Mouse (Mus musculus): ENCODE data around the gene Large1. TPM values are rescaled to one million over a fixed set of nuclear protein-coding genes. Genes with fewer than 3 reads are reported as not detected.

The Large1 gene
- total and polyA plus RNA-seq, 3 experiments = not detected

- Histone ChIP-seq H3K4me3 (replicated peaks in 1 of 3; ENCODE audit: low read depth in 2 of 3, low read length in 2 of 3, poor library complexity in 1 of 3) (no peak overlapping the region), H3K4me1 (ENCODE audit: control insufficient read depth in 1 of 2, insufficient read depth in 2 of 2) (no peaks in the 10 kb centered on the region), H3K9me3 (replicated peaks; ENCODE audit: low read length) (no peaks in the 10 kb centered on the region), H3K9ac (ENCODE audit: insufficient read depth, low read depth) (no peak overlapping the region), H3K79me2 (replicated peaks; ENCODE audit: control insufficient read depth, extremely low read depth, insufficient read depth, poor library complexity, severe bottlenecking) (no peaks in the 10 kb centered on the region), H3K4me2 (ENCODE audit: insufficient read depth, low read depth, poor library complexity, severe bottlenecking) (no peak overlapping the region), H3K27me3 (replicated peaks) (peaks cover 30% of the 10 kb centered on the region), H3K27ac (ENCODE audit: insufficient read depth, low read depth) (no peak overlapping the region), H3K36me3 (replicated peaks in 1 of 2; ENCODE audit: control insufficient read depth in 1 of 2, insufficient read depth in 1 of 2, low read length in 1 of 2) (no peaks in the 10 kb centered on the region)
- TF ChIP-seq USF1 (IDR thresholded peaks at IDR 0.05; ENCODE audit: low read depth, low read length) = no peak
- no peak for TF ChIP-seq USF2 (conservative IDR thresholded peaks at IDR 0.05; ENCODE audit: low read depth, low read length)
- no peak for TF ChIP-seq ZC3H11A (IDR thresholded peaks at IDR 0.05; ENCODE audit: low read depth, low read length)
- no peak for TF ChIP-seq ZNF384 (IDR thresholded peaks at IDR 0.05; ENCODE audit: low read depth, low read length)
- no peak for TF ChIP-seq RCOR1 (conservative IDR thresholded peaks at IDR 0.05; ENCODE audit: low read depth, low read length)
- TF ChIP-seq JUN (IDR thresholded peaks at IDR 0.05; ENCODE audit: insufficient read depth, low read depth, low read length) = no peak
- no peak for TF ChIP-seq ETS1 (conservative IDR thresholded peaks at IDR 0.05; ENCODE audit: low read depth, low read length)
- TF ChIP-seq SIN3A (IDR thresholded peaks at IDR 0.05; ENCODE audit: low read length) = no peak
- TF ChIP-seq CTCF (conservative IDR thresholded peaks at IDR 0.05 in 1 of 2, IDR thresholded peaks at IDR 0.05 in 1 of 2; ENCODE audit: low read depth in 2 of 2, low read length in 2 of 2) = no peak
- TF ChIP-seq GABPA (IDR thresholded peaks at IDR 0.05; ENCODE audit: insufficient replicate concordance, low read depth, low read length) = no peak
- no peak for TF ChIP-seq IRF4 (IDR thresholded peaks at IDR 0.05; ENCODE audit: low read depth, low read length)
- TF ChIP-seq POLR2AphosphoS2 (IDR thresholded peaks at IDR 0.05; ENCODE audit: low read depth, low read length) = no peak
- TF ChIP-seq MAZ (IDR thresholded peaks at IDR 0.05; ENCODE audit: low read depth, low read length) = no peak
- in situ Hi-C loops (cut with MboI; ENCODE audit: low pct_ligation_motif_present, low pct_unique_long_range_greater_than_20kb, low sequenced_read_pairs) (no loop called here), dilution Hi-C loops (cut with MboI; ENCODE audit: extremely low pct_ligation_motif_present, extremely low pct_unique_long_range_greater_than_20kb, low sequenced_read_pairs) (no loop called here)
- no peak for DNase-seq (ENCODE audit: extremely low read depth)
These were observed 298.6 kb downstream of the Large1 start for GRCm38 (mm10) chr8:73054726-73055125.

GRCm38 (mm10) chr8:73053878-73054277 lies 299.5 kb downstream of the Large1 start:
- Histone ChIP-seq H3K27ac (ENCODE audit: insufficient read depth, low read depth) (no peak overlapping the region), H3K79me2 (replicated peaks; ENCODE audit: control insufficient read depth, extremely low read depth, insufficient read depth, poor library complexity, severe bottlenecking) (no peaks in the 10 kb centered on the region), H3K9me3 (replicated peaks; ENCODE audit: low read length) (no peaks in the 10 kb centered on the region), H3K27me3 (replicated peaks) (peaks cover 29% of the 10 kb centered on the region), H3K4me2 (ENCODE audit: insufficient read depth, low read depth, poor library complexity, severe bottlenecking) (no peak overlapping the region), H3K4me1 (ENCODE audit: control insufficient read depth in 1 of 2, insufficient read depth in 2 of 2) (no peaks in the 10 kb centered on the region), H3K9ac (ENCODE audit: insufficient read depth, low read depth) (no peak overlapping the region), H3K36me3 (replicated peaks in 1 of 2; ENCODE audit: control insufficient read depth in 1 of 2, insufficient read depth in 1 of 2, low read length in 1 of 2) (no peaks in the 10 kb centered on the region), H3K4me3 (replicated peaks in 1 of 3; ENCODE audit: low read depth in 2 of 3, low read length in 2 of 3, poor library complexity in 1 of 3) (no peak overlapping the region)
- DNase-seq (ENCODE audit: extremely low read depth) = no peak
- TF ChIP-seq KAT2A (IDR thresholded peaks at IDR 0.05; ENCODE audit: insufficient replicate concordance, low read length) = no peak
- in situ Hi-C loops (cut with MboI; ENCODE audit: low pct_ligation_motif_present, low pct_unique_long_range_greater_than_20kb, low sequenced_read_pairs) (no loop called here), dilution Hi-C loops (cut with MboI; ENCODE audit: extremely low pct_ligation_motif_present, extremely low pct_unique_long_range_greater_than_20kb, low sequenced_read_pairs) (no loop called here)

GRCm38 (mm10) chr8:73052414-73052813 lies 300.9 kb downstream of the Large1 start:
- Histone ChIP-seq H3K9me3 (replicated peaks; ENCODE audit: low read length) (no peaks in the 10 kb centered on the region), H3K4me2 (ENCODE audit: insufficient read depth, low read depth, poor library complexity, severe bottlenecking) (no peak overlapping the region), H3K4me3 (replicated peaks in 1 of 3; ENCODE audit: low read depth in 2 of 3, low read length in 2 of 3, poor library complexity in 1 of 3) (no peak overlapping the region), H3K27ac (ENCODE audit: insufficient read depth, low read depth) (no peak overlapping the region), H3K79me2 (replicated peaks; ENCODE audit: control insufficient read depth, extremely low read depth, insufficient read depth, poor library complexity, severe bottlenecking) (no peaks in the 10 kb centered on the region), H3K36me3 (replicated peaks in 1 of 2; ENCODE audit: control insufficient read depth in 1 of 2, insufficient read depth in 1 of 2, low read length in 1 of 2) (no peaks in the 10 kb centered on the region), H3K4me1 (ENCODE audit: control insufficient read depth in 1 of 2, insufficient read depth in 2 of 2) (no peaks in the 10 kb centered on the region), H3K9ac (ENCODE audit: insufficient read depth, low read depth) (no peak overlapping the region), H3K27me3 (replicated peaks) (peaks cover 27% of the 10 kb centered on the region)
- dilution Hi-C loops (cut with MboI; ENCODE audit: extremely low pct_ligation_motif_present, extremely low pct_unique_long_range_greater_than_20kb, low sequenced_read_pairs) (no loop called here), in situ Hi-C loops (cut with MboI; ENCODE audit: low pct_ligation_motif_present, low pct_unique_long_range_greater_than_20kb, low sequenced_read_pairs) (no loop called here)
- DNase-seq (ENCODE audit: extremely low read depth) = no peak
- TF ChIP-seq RCOR1 (conservative IDR thresholded peaks at IDR 0.05; ENCODE audit: low read depth, low read length) (no peak), JUND (conservative IDR thresholded peaks at IDR 0.05; ENCODE audit: low read depth, low read length) (no peak), USF1 (IDR thresholded peaks at IDR 0.05; ENCODE audit: low read depth, low read length) (no peak)

Measured in CH12.LX (cell line).